Mouse (Mus musculus): ENCODE results near the gene Klhl23.
"Not testable (repeated sequence)": the region's sequence is repeated elsewhere in the genome, so short reads cannot be mapped to it uniquely, and the experiment has no call there.

- not testable (repeated sequence) for TF ChIP-seq CTCF, POLR2A (IDR thresholded peaks at IDR 0.05; ENCODE audit: insufficient read depth, low read depth, low read length)
Measured at GRCm38 (mm10) chr2:69804663-69805062, 17.1 kb upstream of the Klhl23 start.

Measured in olfactory bulb, adult 2 months (tissue).